Mouse (Mus musculus): ENCODE results near the gene Plod1. TPM values are rescaled to one million over a fixed set of nuclear protein-coding genes. Genes with fewer than 3 reads are reported as not detected.

Gene Plod1
- polyA plus RNA-seq, 1 experiment from 2014 or later, result 30.7 TPM

DNA sequence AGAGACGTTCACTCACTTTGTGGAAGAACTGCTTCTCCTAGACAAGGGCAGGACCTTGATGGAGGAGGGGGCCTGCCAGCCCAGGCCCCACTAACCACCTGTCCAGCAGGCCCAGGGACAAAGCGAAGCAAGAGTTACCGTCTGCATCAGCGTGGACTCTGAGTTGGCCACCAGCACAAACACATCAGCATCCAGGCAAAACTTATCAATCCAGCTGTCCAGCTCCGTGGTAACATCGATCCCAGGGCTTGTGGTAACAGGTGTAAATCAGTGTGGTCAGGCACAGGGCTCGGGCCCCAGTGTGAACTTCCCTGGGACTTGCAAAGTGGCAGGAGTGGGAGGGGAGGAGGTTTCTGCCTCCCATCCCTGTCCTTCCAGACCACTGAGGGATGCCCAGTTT is 49.3 kb downstream of the Plod1 start:
- H3K36me3 ChIP-seq (ENCODE audit: control insufficient read depth, insufficient read depth), result peaks cover 33% of the 10 kb centered on the region
- no peaks in the 10 kb centered on the region for H3K9me3 ChIP-seq (replicated peaks; ENCODE audit: control insufficient read depth, low read length)
- H3K27me3 ChIP-seq (ENCODE audit: control insufficient read depth, insufficient read depth, low read depth, low read length), result no peaks in the 10 kb centered on the region
- no peaks in the 10 kb centered on the region for H3K4me1 ChIP-seq (ENCODE audit: control insufficient read depth, low read depth, low read length)
- no peak overlapping the region for H3K9ac ChIP-seq (ENCODE audit: low read depth, low read length)
- 77% methylated on average over 7 of the region's 7 CpGs for WGBS (ENCODE audit: insufficient replicate concordance)
- no peak overlapping the region for H3K4me2 ChIP-seq (ENCODE audit: low read depth, low read length)
- H3K27ac ChIP-seq (ENCODE audit: low read length), result no peak overlapping the region
- ATAC-seq (ENCODE audit: low read depth), result no peak
- H3K4me3 ChIP-seq (ENCODE audit: low read depth, low read length), result no peak overlapping the region

DNA sequence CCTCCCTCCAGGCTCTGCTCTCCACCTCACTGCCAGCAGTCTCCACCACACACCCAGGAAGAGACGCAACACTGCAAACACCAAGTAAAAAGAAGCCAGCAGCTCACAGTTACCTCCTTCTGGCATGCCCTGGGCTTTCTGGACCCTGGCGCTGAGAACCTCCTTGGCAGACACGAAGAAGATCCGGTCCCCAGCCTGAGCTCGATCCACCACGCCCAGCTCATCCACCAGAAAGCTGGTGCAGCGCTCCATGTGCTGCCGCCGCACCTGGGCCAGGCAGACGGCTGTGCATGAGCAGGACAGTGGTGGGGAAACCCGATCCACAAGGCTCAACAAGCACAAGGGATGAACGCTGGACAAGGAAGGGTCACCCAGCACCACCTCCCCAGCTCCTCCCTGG is 50.4 kb downstream of the Plod1 start:
- no peak overlapping the region for H3K4me2 ChIP-seq (ENCODE audit: low read depth, low read length)
- H3K27me3 ChIP-seq (ENCODE audit: control insufficient read depth, insufficient read depth, low read depth, low read length), result no peaks in the 10 kb centered on the region
- H3K4me1 ChIP-seq (ENCODE audit: control insufficient read depth, low read depth, low read length), result no peaks in the 10 kb centered on the region
- H3K9me3 ChIP-seq (replicated peaks; ENCODE audit: control insufficient read depth, low read length), result no peaks in the 10 kb centered on the region
- no peak for ATAC-seq (ENCODE audit: low read depth)
- no peak overlapping the region for H3K27ac ChIP-seq (ENCODE audit: low read length)
- no peak overlapping the region for H3K4me3 ChIP-seq (ENCODE audit: low read depth, low read length)
- no peak overlapping the region for H3K9ac ChIP-seq (ENCODE audit: low read depth, low read length)
- 86% methylated on average over 12 of the region's 12 CpGs for WGBS (ENCODE audit: insufficient replicate concordance)
- peaks cover 44% of the 10 kb centered on the region for H3K36me3 ChIP-seq (ENCODE audit: control insufficient read depth, insufficient read depth)

DNA sequence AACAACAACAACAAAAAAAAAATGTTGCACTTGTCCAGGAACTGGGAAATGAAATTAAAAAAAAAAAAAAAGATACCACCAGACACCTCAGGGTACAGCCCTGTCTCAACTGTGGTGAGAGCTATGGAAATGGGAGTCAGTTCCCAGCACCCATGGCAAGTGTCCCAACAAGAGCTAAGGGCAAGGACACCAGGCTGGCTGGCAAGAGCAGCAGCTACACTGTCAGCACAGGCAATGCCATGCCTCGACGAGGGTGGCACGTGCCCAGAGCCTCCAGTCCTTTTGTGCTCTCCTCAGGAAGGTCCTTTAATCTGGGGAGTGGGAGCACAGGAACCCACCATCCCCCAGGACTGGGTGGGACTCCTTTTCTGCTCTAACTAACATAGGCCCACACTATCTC is 52.4 kb downstream of the Plod1 start:
- Histone ChIP-seq H3K36me3 (ENCODE audit: control insufficient read depth, insufficient read depth) (peaks cover 45% of the 10 kb centered on the region), H3K27ac (ENCODE audit: low read length) (no peak overlapping the region), H3K4me2 (ENCODE audit: low read depth, low read length) (no peak overlapping the region), H3K9me3 (replicated peaks; ENCODE audit: control insufficient read depth, low read length) (no peaks in the 10 kb centered on the region), H3K4me3 (ENCODE audit: low read depth, low read length) (no peak overlapping the region), H3K9ac (ENCODE audit: low read depth, low read length) (no peak overlapping the region), H3K4me1 (ENCODE audit: control insufficient read depth, low read depth, low read length) (no peaks in the 10 kb centered on the region), H3K27me3 (ENCODE audit: control insufficient read depth, insufficient read depth, low read depth, low read length) (no peaks in the 10 kb centered on the region)
- 78% methylated on average over 3 of the region's 3 CpGs for WGBS (ENCODE audit: insufficient replicate concordance)
- no peak for ATAC-seq (ENCODE audit: low read depth)

DNA sequence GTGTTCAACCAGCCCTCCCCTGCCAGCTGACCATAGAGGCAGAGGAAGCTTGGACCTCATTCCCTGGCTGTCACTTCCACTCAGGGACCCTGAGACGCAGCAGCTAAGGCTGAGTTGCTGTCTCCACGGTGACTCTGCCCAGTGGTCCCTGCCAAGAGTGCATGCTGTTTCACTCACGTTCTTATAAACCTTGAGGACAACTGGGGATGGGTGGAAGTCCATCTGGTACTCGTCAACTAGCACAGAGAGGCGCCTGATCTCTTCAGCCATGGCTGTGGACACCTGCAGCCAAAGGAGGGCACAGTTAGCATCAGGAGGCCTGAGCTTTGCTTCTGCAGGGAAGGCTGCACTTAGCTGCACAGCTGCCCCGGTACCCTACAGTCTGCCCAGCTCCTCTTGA is 53.5 kb downstream of the Plod1 start:
- Histone ChIP-seq H3K4me3 (ENCODE audit: low read depth, low read length) (no peak overlapping the region), H3K27me3 (ENCODE audit: control insufficient read depth, insufficient read depth, low read depth, low read length) (no peaks in the 10 kb centered on the region), H3K4me2 (ENCODE audit: low read depth, low read length) (no peak overlapping the region), H3K4me1 (ENCODE audit: control insufficient read depth, low read depth, low read length) (no peaks in the 10 kb centered on the region), H3K9me3 (replicated peaks; ENCODE audit: control insufficient read depth, low read length) (no peaks in the 10 kb centered on the region), H3K9ac (ENCODE audit: low read depth, low read length) (no peak overlapping the region), H3K27ac (ENCODE audit: low read length) (no peak overlapping the region), H3K36me3 (ENCODE audit: control insufficient read depth, insufficient read depth) (peaks cover 48% of the 10 kb centered on the region)
- 76% methylated on average over 6 of the region's 6 CpGs for WGBS (ENCODE audit: insufficient replicate concordance)
- no peak for ATAC-seq (ENCODE audit: low read depth)

DNA sequence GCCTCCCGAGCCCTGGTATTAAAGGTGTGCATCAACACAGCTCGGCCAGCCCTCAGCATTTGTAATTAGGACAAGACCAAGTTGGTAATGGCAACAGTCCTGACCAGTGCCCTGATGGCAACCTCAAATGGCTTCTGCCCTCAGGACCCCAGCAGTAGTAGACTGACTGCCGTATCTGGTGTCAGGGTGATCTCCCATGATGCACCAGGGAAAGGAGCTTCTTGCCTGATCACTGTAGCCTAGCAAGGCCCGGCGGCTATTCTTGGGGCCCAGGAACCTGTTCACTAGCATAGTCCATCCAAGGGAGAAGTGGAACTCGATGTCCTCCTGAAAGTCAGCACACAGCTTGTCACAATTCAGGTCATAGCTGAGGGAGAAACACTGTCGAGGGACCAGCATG is 54.8 kb downstream of the Plod1 start:
- H3K9ac ChIP-seq (ENCODE audit: low read depth, low read length), result no peak overlapping the region
- no peak for ATAC-seq (ENCODE audit: low read depth)
- no peaks in the 10 kb centered on the region for H3K27me3 ChIP-seq (ENCODE audit: control insufficient read depth, insufficient read depth, low read depth, low read length)
- H3K4me1 ChIP-seq (ENCODE audit: control insufficient read depth, low read depth, low read length), result no peaks in the 10 kb centered on the region
- H3K27ac ChIP-seq (ENCODE audit: low read length), result no peak overlapping the region
- 83% methylated on average over 7 of the region's 7 CpGs for WGBS (ENCODE audit: insufficient replicate concordance)
- H3K36me3 ChIP-seq (ENCODE audit: control insufficient read depth, insufficient read depth), result peaks cover 46% of the 10 kb centered on the region
- no peak overlapping the region for H3K4me3 ChIP-seq (ENCODE audit: low read depth, low read length)
- H3K9me3 ChIP-seq (replicated peaks; ENCODE audit: control insufficient read depth, low read length), result no peaks in the 10 kb centered on the region
- H3K4me2 ChIP-seq (ENCODE audit: low read depth, low read length), result no peak overlapping the region

DNA sequence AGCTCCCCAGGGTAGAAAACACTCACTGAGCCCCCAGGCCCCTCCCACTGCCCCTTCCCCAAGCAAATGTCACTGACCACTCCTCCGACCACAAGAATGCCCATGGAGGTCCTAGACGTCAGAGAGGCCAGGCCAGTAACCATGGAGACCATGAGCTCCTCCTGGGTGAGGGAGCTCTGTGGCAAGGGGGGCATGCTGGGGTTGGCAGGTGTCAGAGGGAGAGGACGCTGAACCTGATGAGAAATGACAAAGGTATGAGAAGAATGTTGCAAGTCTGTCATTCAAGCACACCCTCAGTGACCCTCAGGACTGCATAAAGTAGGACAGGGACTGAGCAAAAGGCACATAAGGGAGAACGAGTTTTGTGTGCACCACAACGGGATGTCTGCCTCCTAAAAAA is 56.7 kb downstream of the Plod1 start:
- H3K4me3 ChIP-seq (ENCODE audit: low read depth, low read length), result no peak overlapping the region
- H3K27me3 ChIP-seq (ENCODE audit: control insufficient read depth, insufficient read depth, low read depth, low read length), result no peaks in the 10 kb centered on the region
- ATAC-seq (ENCODE audit: low read depth), result no peak
- no peaks in the 10 kb centered on the region for H3K9me3 ChIP-seq (replicated peaks; ENCODE audit: control insufficient read depth, low read length)
- peaks cover 40% of the 10 kb centered on the region for H3K36me3 ChIP-seq (ENCODE audit: control insufficient read depth, insufficient read depth)
- no peaks in the 10 kb centered on the region; the same call in 1 of the 2 replicates for H3K4me1 ChIP-seq (ENCODE audit: control insufficient read depth, low read depth, low read length)
- no peak overlapping the region for H3K9ac ChIP-seq (ENCODE audit: low read depth, low read length)
- 59% methylated on average over 5 of the region's 5 CpGs for WGBS (ENCODE audit: insufficient replicate concordance)
- H3K4me2 ChIP-seq (ENCODE audit: low read depth, low read length), result no peak overlapping the region
- no peak overlapping the region for H3K27ac ChIP-seq (ENCODE audit: low read length)

DNA sequence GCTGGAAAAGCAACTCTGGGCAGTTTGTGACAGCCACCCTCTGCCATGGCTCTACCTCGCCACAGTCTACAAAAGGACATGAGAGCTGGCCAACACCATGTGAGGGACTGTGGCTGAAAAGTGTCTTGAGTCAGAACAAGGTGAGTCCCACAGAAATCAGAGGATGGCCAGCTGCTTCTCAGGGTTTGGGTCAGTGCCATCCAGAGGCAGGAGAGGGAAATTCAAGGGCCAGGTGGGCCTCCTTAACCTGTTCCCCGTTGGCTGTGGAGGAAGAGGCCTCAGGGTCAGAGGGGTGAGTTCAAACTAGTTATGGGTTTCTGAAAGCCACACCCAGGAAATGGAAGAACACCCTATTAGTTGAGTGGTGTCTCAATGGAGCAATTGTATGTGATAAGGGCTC is 57.1 kb downstream of the Plod1 start:
- no peak overlapping the region for H3K27ac ChIP-seq (ENCODE audit: low read length)
- H3K9me3 ChIP-seq (replicated peaks; ENCODE audit: control insufficient read depth, low read length), result no peaks in the 10 kb centered on the region
- no peak for ATAC-seq (ENCODE audit: low read depth)
- H3K4me2 ChIP-seq (ENCODE audit: low read depth, low read length), result no peak overlapping the region
- H3K4me1 ChIP-seq (ENCODE audit: control insufficient read depth, low read depth, low read length), result no peaks in the 10 kb centered on the region; the same call in 1 of the 2 replicates
- H3K4me3 ChIP-seq (ENCODE audit: low read depth, low read length), result no peak overlapping the region
- WGBS (ENCODE audit: insufficient replicate concordance), result 40% methylated on average over 2 of the region's 2 CpGs
- peaks cover 44% of the 10 kb centered on the region for H3K36me3 ChIP-seq (ENCODE audit: control insufficient read depth, insufficient read depth)
- H3K9ac ChIP-seq (ENCODE audit: low read depth, low read length), result no peak overlapping the region
- H3K27me3 ChIP-seq (ENCODE audit: control insufficient read depth, insufficient read depth, low read depth, low read length), result no peaks in the 10 kb centered on the region

DNA sequence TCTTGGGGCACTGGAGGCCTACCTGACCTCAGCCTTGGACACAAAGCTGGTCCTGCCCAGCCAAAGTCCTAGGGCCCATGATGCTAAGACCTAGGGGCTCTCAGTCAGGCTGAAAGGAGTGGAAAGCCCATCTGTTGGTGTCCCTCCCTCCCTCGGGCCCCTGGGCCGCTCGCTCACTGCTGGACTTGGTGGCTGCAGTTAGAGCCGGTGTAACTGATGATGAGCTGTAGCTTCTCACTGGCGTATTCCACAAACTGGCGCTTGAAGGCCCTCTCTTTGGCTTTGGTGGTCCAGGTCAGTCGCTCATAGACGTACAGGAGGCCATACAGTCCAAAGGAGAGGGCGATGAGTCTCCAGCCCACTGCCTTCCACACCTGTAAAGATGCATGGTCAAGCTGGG is 58.0 kb downstream of the Plod1 start:
- 78% methylated on average over 9 of the region's 9 CpGs for WGBS (ENCODE audit: insufficient replicate concordance)
- H3K9ac ChIP-seq (ENCODE audit: low read depth, low read length), result no peak overlapping the region

DNA sequence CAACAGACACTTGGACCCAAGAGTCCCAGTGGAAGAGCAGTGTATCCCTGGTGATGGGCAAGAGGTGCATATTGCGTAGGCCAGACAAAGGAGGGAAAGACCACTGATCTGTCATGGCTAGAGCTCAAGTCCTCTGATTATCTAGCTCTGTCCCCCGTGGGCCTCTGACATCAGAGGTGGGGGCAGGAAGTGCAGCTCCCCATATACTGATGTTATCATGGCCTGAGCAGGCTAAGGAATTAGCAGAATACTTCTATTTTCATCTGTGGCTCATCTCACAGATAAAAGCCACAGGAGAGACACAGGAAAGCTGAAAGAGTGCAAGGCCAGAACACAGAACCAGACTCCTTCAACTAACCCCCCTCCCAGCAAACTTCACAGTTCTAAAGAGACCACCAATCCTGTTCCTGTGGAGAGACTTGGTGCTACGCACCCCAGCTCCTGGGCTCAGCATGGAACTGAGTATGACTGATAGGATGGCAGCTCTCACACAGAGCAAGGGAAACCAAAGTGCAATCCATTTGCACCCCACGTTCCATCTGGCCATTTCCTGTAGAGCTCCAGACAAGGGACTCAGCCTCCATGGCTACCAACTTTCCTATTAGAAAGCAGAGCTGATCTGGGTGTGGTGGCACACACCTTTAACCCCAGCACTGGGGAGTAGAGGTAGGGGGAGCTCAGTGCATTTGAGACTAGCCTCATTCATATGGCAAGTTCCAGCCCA is 60.6 kb downstream of the Plod1 start:
- WGBS (ENCODE audit: insufficient replicate concordance), result 55% methylated on average over 4 of the region's 4 CpGs
- no peak overlapping the region for H3K4me2 ChIP-seq (ENCODE audit: low read depth, low read length)

More for the DNA sequence above, 58.0 kb downstream of the Plod1 start:
- ATAC-seq (ENCODE audit: low read depth), result 0 out of 2 replicates have a peak, but pooled peaks have one; percentile 19
- Histone ChIP-seq H3K27ac (ENCODE audit: low read length) (no peak overlapping the region), H3K36me3 (ENCODE audit: control insufficient read depth, insufficient read depth) (peaks cover 46% of the 10 kb centered on the region), H3K9me3 (replicated peaks; ENCODE audit: control insufficient read depth, low read length) (no peaks in the 10 kb centered on the region), H3K4me3 (ENCODE audit: low read depth, low read length) (no peak overlapping the region), H3K4me1 (ENCODE audit: control insufficient read depth, low read depth, low read length) (no peaks in the 10 kb centered on the region; the same call in 1 of the 2 replicates), H3K27me3 (ENCODE audit: control insufficient read depth, insufficient read depth, low read depth, low read length) (no peaks in the 10 kb centered on the region), H3K4me2 (ENCODE audit: low read depth, low read length) (no peak overlapping the region)

More for the DNA sequence above, 60.6 kb downstream of the Plod1 start:
- Histone ChIP-seq H3K9ac (ENCODE audit: low read depth, low read length) (no peak overlapping the region), H3K9me3 (replicated peaks; ENCODE audit: control insufficient read depth, low read length) (no peaks in the 10 kb centered on the region), H3K27ac (ENCODE audit: low read length) (no peak overlapping the region), H3K36me3 (ENCODE audit: control insufficient read depth, insufficient read depth) (peaks cover 37% of the 10 kb centered on the region), H3K27me3 (ENCODE audit: control insufficient read depth, insufficient read depth, low read depth, low read length) (no peaks in the 10 kb centered on the region), H3K4me1 (ENCODE audit: control insufficient read depth, low read depth, low read length) (no peaks in the 10 kb centered on the region; the same call in 1 of the 2 replicates), H3K4me3 (ENCODE audit: low read depth, low read length) (no peak overlapping the region)
- ATAC-seq (ENCODE audit: low read depth), result no peak
